In genomic region chr4:114688973-114689371, GRCm38 (mm10) we compare ENCODE assay signal across 10 mouse cellular contexts.
A peak's percentile ranks its signal among the peaks of the same experiment; 100 is the strongest.
DNase-seq lines count a peak whose midpoint lies in the region; ATAC-seq and TF ChIP-seq lines count a peak whose summit lies in the region.
"Had no signal": no experiment of that assay in that cellular context is flagged by ENCODE, and none has a peak within 500 bp of the region (broad histone marks: within the 10 kb centered on the region; RNA-seq: fewer than 3 reads in every experiment).

No protein-coding gene starts in this region.

- H3K9me3 ChIP-seq in ES-E14 (ENCODE audit: control insufficient read depth, insufficient read depth, low read depth, low read length) = no peaks in the 10 kb centered on the region
- H3K9me3 ChIP-seq in liver, embryonic 14.5 days (ENCODE audit: control insufficient read depth, low read length) = no peaks in the 10 kb centered on the region
- H3K9me3 ChIP-seq: liver, embryonic 15.5 days had no signal

- TF ChIP-seq CTCF in liver, embryonic 14.5 days (IDR thresholded peaks at IDR 0.05; ENCODE audit: low read depth) = peak; percentile 69

- H3K27me3 ChIP-seq in liver, embryonic 14.5 days (ENCODE audit: control insufficient read depth, insufficient read depth, low read length) = 0 out of 2 replicates have a peak, but pooled peaks cover 2% of the 10 kb centered on the region

- 48% methylated on average over 6 of the region's 6 CpGs for WGBS in liver, embryonic 14.5 days (ENCODE audit: insufficient replicate concordance)

- H3K4me2 ChIP-seq in liver, embryonic 14.5 days (ENCODE audit: low read depth) = no peak overlapping the region
- H3K4me2 ChIP-seq: liver, embryonic 15.5 days had no signal

- in situ Hi-C loops in ES-E14 (cut with MboI; ENCODE audit: low sequenced_read_pairs in 2 of 2, unreplicated experiment in 2 of 2) = no loop called here

- H3K27ac ChIP-seq in ES-E14 (ENCODE audit: insufficient read depth, low read depth, low read length, poor library complexity, severe bottlenecking) = no peak overlapping the region
- no peak overlapping the region for H3K27ac ChIP-seq in liver, embryonic 14.5 days
- H3K27ac ChIP-seq: liver, embryonic 15.5 days had no signal

- no peak for ATAC-seq in liver, embryonic 14.5 days (ENCODE audit: insufficient read depth)
- ATAC-seq in erythroblast, adult 5-6 weeks (replicated peaks; ENCODE audit: low FRiP score, poor library complexity, severe bottlenecking) = no peak

- DNase-seq in heart, postnatal 4 days = peak; percentile 12
- no peak for DNase-seq in heart, postnatal 10 days
- peak; percentile 25 for DNase-seq in 3T3-L1 (ENCODE audit: low read depth, low spot score)
- peak; percentile 73 for DNase-seq in ES-E14 (ENCODE audit: low read depth, low spot score)
- peak in 1 of 3 experiments; percentile 3 for DNase-seq in liver, embryonic 14.5 days (ENCODE audit: low read depth in 3 of 3, low spot score in 3 of 3)
- no peak for DNase-seq in frontal cortex, adult 2 months (ENCODE audit: extremely low spot score in 1 of 2, low spot score in 1 of 2)
- no peak for DNase-seq in frontal cortex, postnatal 36 days (ENCODE audit: low spot score in 2 of 2)
- DNase-seq: gastrocnemius, postnatal 14 days had no signal

- no peaks in the 10 kb centered on the region for H3K4me1 ChIP-seq in ES-E14 (ENCODE audit: control insufficient read depth in 2 of 2, insufficient read depth in 2 of 2, low read length in 2 of 2, poor library complexity in 1 of 2)
- no peaks in the 10 kb centered on the region for H3K4me1 ChIP-seq in liver, embryonic 14.5 days (replicated peaks; ENCODE audit: control insufficient read depth in 2 of 2, insufficient read depth in 2 of 2, low read length in 1 of 2)
- H3K4me1 ChIP-seq: liver, embryonic 15.5 days had no signal

- H3K4me3 ChIP-seq in ES-E14 (ENCODE audit: insufficient read depth in 1 of 2, low read depth in 1 of 2, low read length in 2 of 2, poor library complexity in 1 of 2, severe bottlenecking in 1 of 2) = no peak overlapping the region
- H3K4me3 ChIP-seq in liver, embryonic 14.5 days (ENCODE audit: insufficient read depth in 1 of 2, low read depth in 2 of 2, low read length in 2 of 2) = no peak overlapping the region
- H3K4me3 ChIP-seq: liver, embryonic 15.5 days had no signal

- intact Hi-C loops in heart, postnatal 10 days (cut with DNase I) = no loop called here

- no peak overlapping the region for H3K9ac ChIP-seq in ES-E14 (ENCODE audit: insufficient read depth, low read depth, low read length, poor library complexity, severe bottlenecking)
- H3K9ac ChIP-seq in liver, embryonic 14.5 days (replicated peaks) = no peak overlapping the region
- H3K9ac ChIP-seq: liver, embryonic 15.5 days had no signal

- H3K36me3 ChIP-seq in ES-E14 (ENCODE audit: control insufficient read depth, insufficient read depth, low read length, poor library complexity, severe bottlenecking) = no peaks in the 10 kb centered on the region
- H3K36me3 ChIP-seq in liver, embryonic 14.5 days (replicated peaks; ENCODE audit: control insufficient read depth, insufficient read depth, low read depth) = no peaks in the 10 kb centered on the region
- H3K36me3 ChIP-seq: liver, embryonic 15.5 days had no signal

- no peak for TF ChIP-seq EP300 in liver, embryonic 14.5 days (IDR thresholded peaks at IDR 0.05; ENCODE audit: low read depth)

TF ChIP-seq in ES-E14, 5 proteins besides CTCF, POLR2A, EP300 and RAD21:
- no peak for TF ChIP-seq ZC3H11A (IDR thresholded peaks at IDR 0.05; ENCODE audit: borderline replicate concordance, low read depth, low read length)
- no peak for TF ChIP-seq CHD2 (IDR thresholded peaks at IDR 0.05; ENCODE audit: low read depth, low read length)
- no peak for TF ChIP-seq MAFK (IDR thresholded peaks at IDR 0.05; ENCODE audit: insufficient read depth, low read depth, low read length)
- no peak for TF ChIP-seq HCFC1 (IDR thresholded peaks at IDR 0.05; ENCODE audit: borderline replicate concordance, insufficient read depth, low read length)

Comparison
In these comparisons a context has a peak if more than half of its experiments do, and no peak if none do; other contexts are left out.
1. DNase-seq: peak in heart, postnatal 4 days (single experiment), 3T3-L1 (single experiment) and ES-E14 (single experiment); none in heart, postnatal 10 days (0 of 2), frontal cortex, adult 2 months (0 of 2) and frontal cortex, postnatal 36 days (0 of 2).